Mouse (Mus musculus): ENCODE results near the gene Cks1b.

DNA sequence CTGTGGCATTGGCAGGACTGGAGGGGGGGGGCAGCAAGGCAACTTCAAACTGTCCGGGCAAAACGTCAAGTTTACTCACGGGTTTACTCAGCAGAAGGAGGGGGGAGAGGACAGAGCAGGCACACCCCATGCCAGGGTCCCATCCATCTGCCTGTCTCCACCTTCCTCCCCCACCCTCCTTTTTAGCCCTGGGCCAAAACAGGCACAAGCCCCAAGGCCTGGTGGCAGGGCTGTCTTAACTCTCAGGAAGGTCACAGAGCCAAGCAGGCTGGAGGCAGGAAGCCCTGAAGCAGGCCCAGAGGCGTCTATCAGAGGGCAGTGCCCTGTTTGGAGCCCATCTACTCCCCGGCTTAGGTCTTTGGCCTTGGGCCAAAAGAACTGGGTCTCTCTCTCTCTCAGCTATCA is 28.1 kb downstream of the Cks1b start:
- no peak for TF ChIP-seq CTCF (IDR thresholded peaks at IDR 0.05; ENCODE audit: control insufficient read depth, insufficient read depth, insufficient replicate concordance, low read depth, low read length)
- TF ChIP-seq POLR2A (IDR thresholded peaks at IDR 0.05; ENCODE audit: control insufficient read depth, low read depth, low read length) = no peak

Measured in testis, adult 2 months (tissue).